Mouse (Mus musculus): ENCODE data around the gene Ace2. TPM values are rescaled to one million over a fixed set of nuclear protein-coding genes. Genes with fewer than 3 reads are reported as not detected.

Ace2 gene
- polyA plus RNA-seq (2012; rRNA removed): 0.49 and 0.73 TPM in 2 replicates

DNA sequence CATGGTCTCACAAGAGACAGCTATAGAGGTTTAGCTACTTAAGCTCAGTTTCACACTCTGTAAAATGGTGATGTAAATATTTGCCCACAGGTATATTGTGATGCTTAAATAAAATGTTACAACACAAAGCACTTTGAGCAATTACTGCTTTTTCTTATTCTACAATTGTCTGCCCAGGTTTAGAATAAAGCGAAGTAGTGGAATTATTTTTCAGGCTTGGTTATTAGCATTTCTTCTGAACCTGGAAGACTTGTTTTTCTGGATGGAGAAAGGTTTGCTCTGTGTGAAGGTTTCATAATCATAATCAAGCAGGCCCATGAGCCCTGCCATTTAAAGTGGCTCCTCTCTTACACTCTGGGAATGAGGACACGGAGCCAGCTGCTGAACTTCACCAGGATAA lies at the start of gene Ace2:
Gene Ace2 (plus strand): TSS at position 301 of the 400 bp plus-strand sequence.

Other genes with a start within 250 kb of the Ace2 start
- gene Ap1s2, start 230.3 kb upstream of the Ace2 start, polyA plus RNA-seq (2012; rRNA removed): 0.74 and 1.3 TPM in 2 replicates
- 12.9 and 25.1 TPM in 2 replicates for gene Zrsr2, start 180.7 kb upstream of the Ace2 start, polyA plus RNA-seq (2012; rRNA removed)
- gene Car5b, start 111.3 kb upstream of the Ace2 start, polyA plus RNA-seq (2012; rRNA removed): 0.65 and 0.96 TPM in 2 replicates
- 5.5 and 6.4 TPM in 2 replicates for gene Siah1b, start 62.8 kb upstream of the Ace2 start, polyA plus RNA-seq (2012; rRNA removed)
- gene Cltrn, start 50.5 kb upstream of the Ace2 start, polyA plus RNA-seq (2012; rRNA removed): not detected in 2 replicates
- 0.16 and 0.27 TPM in 2 replicates for gene Bmx, start 118.9 kb downstream of the Ace2 start, polyA plus RNA-seq (2012; rRNA removed)
- gene Pir, start 130.0 kb downstream of the Ace2 start, polyA plus RNA-seq (2012; rRNA removed): 0.94 and 3.2 TPM in 2 replicates
- 0.56 and 0.71 TPM in 2 replicates for gene Vegfd, start 234.0 kb downstream of the Ace2 start, polyA plus RNA-seq (2012; rRNA removed)